Mouse (Mus musculus) layer of hippocampus, postnatal 25 days (tissue): Measurements from ENCODE around the gene Ppp3ca. TPM values are rescaled to one million over a fixed set of nuclear protein-coding genes. Genes with fewer than 3 reads are reported as not detected.

ENCODE experiments used
- DNase-seq, 2 experiments: peaks; one replicate each; pipeline ENCODE4 v3.0.0; 2022; ENCODE audit warnings: mixed read lengths in 2 of 2, low spot score in 1 of 2; ENCODE audit errors: extremely low spot score in 1 of 2
- total RNA-seq, 2 experiments: library from RNA; stranded (reverse); gene quantifications; 2 replicates each; pipeline ENCODE4 v1.2.3; 2021

The Ppp3ca gene
- total RNA-seq, 2 experiments from 2014 or later: 1,252 to 1,286 TPM

GRCm38 (mm10) chr3:136759446-136759845 lies 89.5 kb downstream of the Ppp3ca start:
- no peak for DNase-seq

GRCm38 (mm10) chr3:136761292-136761978 lies 91.5 kb downstream of the Ppp3ca start:
- no peak for DNase-seq

GRCm38 (mm10) chr3:136761979-136762341 lies 92.0 kb downstream of the Ppp3ca start:
- no peak for DNase-seq

- no peak for DNase-seq
Observed at GRCm38 (mm10) chr3:136763717-136764270, 93.9 kb downstream of the Ppp3ca start.

GRCm38 (mm10) chr3:136765569-136765968 lies 95.6 kb downstream of the Ppp3ca start:
- DNase-seq: no peak

GRCm38 (mm10) chr3:136768775-136769485 lies 99.0 kb downstream of the Ppp3ca start:
- DNase-seq: no peak

GRCm38 (mm10) chr3:136769486-136769882 lies 99.6 kb downstream of the Ppp3ca start:
- no peak for DNase-seq

GRCm38 (mm10) chr3:136771700-136772099 lies 101.8 kb downstream of the Ppp3ca start:
- no peak for DNase-seq

GRCm38 (mm10) chr3:136773217-136773616 lies 103.3 kb downstream of the Ppp3ca start:
- no peak for DNase-seq

- no peak for DNase-seq
Observed at GRCm38 (mm10) chr3:136774196-136774595, 104.3 kb downstream of the Ppp3ca start.

GRCm38 (mm10) chr3:136776525-136776924 lies 106.6 kb downstream of the Ppp3ca start:
- no peak for DNase-seq

GRCm38 (mm10) chr3:136777380-136777779 lies 107.5 kb downstream of the Ppp3ca start:
- DNase-seq: no peak

GRCm38 (mm10) chr3:136777787-136778216 lies 107.9 kb downstream of the Ppp3ca start:
- DNase-seq: no peak

GRCm38 (mm10) chr3:136780321-136780720 lies 110.4 kb downstream of the Ppp3ca start:
- DNase-seq: no peak

GRCm38 (mm10) chr3:136782058-136782457 lies 112.1 kb downstream of the Ppp3ca start:
- no peak for DNase-seq

- DNase-seq: no peak
Observed at GRCm38 (mm10) chr3:136785686-136786085, 115.8 kb downstream of the Ppp3ca start.

GRCm38 (mm10) chr3:136790261-136790871 lies 120.4 kb downstream of the Ppp3ca start:
- DNase-seq: no peak

GRCm38 (mm10) chr3:136791404-136791803 lies 121.5 kb downstream of the Ppp3ca start:
- no peak for DNase-seq

- DNase-seq: no peak
Observed at GRCm38 (mm10) chr3:136791946-136792345, 122.0 kb downstream of the Ppp3ca start.

GRCm38 (mm10) chr3:136793411-136793810 lies 123.5 kb downstream of the Ppp3ca start:
- DNase-seq: no peak
